Mouse (Mus musculus): ENCODE results near the gene Basp1. TPM values are rescaled to one million over a fixed set of nuclear protein-coding genes. Genes with fewer than 3 reads are reported as not detected.

The Basp1 gene
- total and polyA plus RNA-seq, 3 experiments: 1.8 to 2.4 (median 1.9) TPM

- H3K9ac ChIP-seq (ENCODE audit: low read depth, low read length): no peak overlapping the region
- 91% methylated on average over 8 of the region's 8 CpGs for WGBS
- no peak overlapping the region for H3K27ac ChIP-seq
- H3K79me2 ChIP-seq (replicated peaks; ENCODE audit: control insufficient read depth, insufficient read depth, low read length): no peaks in the 10 kb centered on the region
- intact Hi-C loops (cut with DNase I): loop anchor here (2.0 to 5.0 kb wide), 3 partner anchors 16 to 79 kb away; no protein-coding TSS in a partner anchor
- peaks cover 2% of the 10 kb centered on the region for H3K4me1 ChIP-seq (ENCODE audit: control insufficient read depth, insufficient read depth, low read length)
- no peaks in the 10 kb centered on the region for H3K27me3 ChIP-seq (ENCODE audit: control insufficient read depth, insufficient read depth, low read length)
- H3K4me3 ChIP-seq: no peak overlapping the region
- no peak for TF ChIP-seq EP300 (IDR thresholded peaks at IDR 0.05; ENCODE audit: insufficient read depth, low read depth, low read length)
- TF ChIP-seq CTCF (IDR thresholded peaks at IDR 0.05): no peak
- TF ChIP-seq POLR2A (IDR thresholded peaks at IDR 0.05; ENCODE audit: insufficient read depth, low read depth, low read length): no peak
- DNase-seq: no peak
- no peaks in the 10 kb centered on the region for H3K36me3 ChIP-seq (ENCODE audit: control insufficient read depth, insufficient read depth, low read length)
Observed at GRCm38 (mm10) chr15:25443140-25443790, 29.7 kb upstream of the Basp1 start.

- intact Hi-C loops (cut with DNase I): loop anchor here (1.0 to 5.0 kb wide), 5 partner anchors 17 to 275 kb away; partner anchors contain the start of gene Myo10
Observed at GRCm38 (mm10) chr15:25441868-25442185, 28.3 kb upstream of the Basp1 start.

GRCm38 (mm10) chr15:25440991-25441867, 27.7 kb upstream of the Basp1 start:
- Histone ChIP-seq H3K4me1 (ENCODE audit: control insufficient read depth, insufficient read depth, low read length) (peaks cover 2% of the 10 kb centered on the region), H3K27ac (peak overlapping the region; percentile 77), H3K4me3 (peak overlapping the region; percentile 25), H3K79me2 (replicated peaks; ENCODE audit: control insufficient read depth, insufficient read depth, low read length) (no peaks in the 10 kb centered on the region), H3K36me3 (ENCODE audit: control insufficient read depth, insufficient read depth, low read length) (no peaks in the 10 kb centered on the region), H3K9ac (ENCODE audit: low read depth, low read length) (no peak overlapping the region), H3K27me3 (ENCODE audit: control insufficient read depth, insufficient read depth, low read length) (no peaks in the 10 kb centered on the region)
- peak; percentile 58 to 68 for DNase-seq
- TF ChIP-seq POLR2A (IDR thresholded peaks at IDR 0.05; ENCODE audit: insufficient read depth, low read depth, low read length) (no peak), CTCF (IDR thresholded peaks at IDR 0.05) (peak; percentile 88), EP300 (IDR thresholded peaks at IDR 0.05; ENCODE audit: insufficient read depth, low read depth, low read length) (no peak)
- intact Hi-C loops (cut with DNase I): loop anchor here (1.0 to 5.0 kb wide), 3 partner anchors 81 to 276 kb away; partner anchors contain the start of gene Myo10
- 7% methylated on average over 24 of the region's 24 CpGs for whole genome bisulfite sequencing

More at GRCm38 (mm10) chr15:25441868-25442185, 28.3 kb upstream of the Basp1 start:
- 80% methylated on average over 9 of the region's 9 CpGs for WGBS
- Histone ChIP-seq H3K9ac (ENCODE audit: low read depth, low read length) (no peak overlapping the region), H3K4me3 (no peak overlapping the region), H3K79me2 (replicated peaks; ENCODE audit: control insufficient read depth, insufficient read depth, low read length) (no peaks in the 10 kb centered on the region), H3K36me3 (ENCODE audit: control insufficient read depth, insufficient read depth, low read length) (no peaks in the 10 kb centered on the region), H3K4me1 (ENCODE audit: control insufficient read depth, insufficient read depth, low read length) (peaks cover 2% of the 10 kb centered on the region), H3K27ac (peak overlapping the region; percentile 77), H3K27me3 (ENCODE audit: control insufficient read depth, insufficient read depth, low read length) (no peaks in the 10 kb centered on the region)
- no peak for DNase-seq
- TF ChIP-seq CTCF (IDR thresholded peaks at IDR 0.05) (no peak), POLR2A (IDR thresholded peaks at IDR 0.05; ENCODE audit: insufficient read depth, low read depth, low read length) (no peak), EP300 (IDR thresholded peaks at IDR 0.05; ENCODE audit: insufficient read depth, low read depth, low read length) (no peak)

DNA sequence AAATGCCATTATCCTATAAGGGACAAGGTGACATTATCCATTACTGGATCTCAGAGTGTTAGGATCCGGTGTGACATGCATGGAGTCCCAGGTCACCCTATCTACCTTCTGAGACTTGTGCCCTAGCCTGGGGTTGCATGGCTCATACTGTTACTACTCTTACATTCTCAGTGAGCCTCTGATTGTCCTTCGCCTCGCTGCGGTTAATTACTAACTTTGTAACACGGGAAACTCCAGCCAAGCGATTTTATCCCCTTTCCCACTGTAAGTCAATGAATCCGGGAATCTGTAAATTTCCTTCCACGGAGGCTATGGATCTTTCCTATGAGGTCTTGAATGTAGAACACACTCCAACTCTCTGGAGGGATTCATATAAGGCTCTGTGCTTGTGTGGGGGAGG, 26.8 kb upstream of the Basp1 start:
- no peak for DNase-seq
- H3K79me2 ChIP-seq (replicated peaks; ENCODE audit: control insufficient read depth, insufficient read depth, low read length): no peaks in the 10 kb centered on the region
- H3K36me3 ChIP-seq (ENCODE audit: control insufficient read depth, insufficient read depth, low read length): no peaks in the 10 kb centered on the region
- no peaks in the 10 kb centered on the region for H3K27me3 ChIP-seq (ENCODE audit: control insufficient read depth, insufficient read depth, low read length)
- TF ChIP-seq EP300 (IDR thresholded peaks at IDR 0.05; ENCODE audit: insufficient read depth, low read depth, low read length) (no peak), CTCF (IDR thresholded peaks at IDR 0.05) (no peak), POLR2A (IDR thresholded peaks at IDR 0.05; ENCODE audit: insufficient read depth, low read depth, low read length) (no peak)
- 80% methylated on average over 8 of the region's 8 CpGs for WGBS
- intact Hi-C loops (cut with DNase I): loop anchor here (5.0 kb wide), 1 partner anchor 82 kb away; no protein-coding TSS in a partner anchor
- H3K4me3 ChIP-seq: no peak overlapping the region
- H3K27ac ChIP-seq: no peak overlapping the region
- no peak overlapping the region for H3K9ac ChIP-seq (ENCODE audit: low read depth, low read length)
- H3K4me1 ChIP-seq (ENCODE audit: control insufficient read depth, insufficient read depth, low read length): peaks cover 2% of the 10 kb centered on the region

DNA sequence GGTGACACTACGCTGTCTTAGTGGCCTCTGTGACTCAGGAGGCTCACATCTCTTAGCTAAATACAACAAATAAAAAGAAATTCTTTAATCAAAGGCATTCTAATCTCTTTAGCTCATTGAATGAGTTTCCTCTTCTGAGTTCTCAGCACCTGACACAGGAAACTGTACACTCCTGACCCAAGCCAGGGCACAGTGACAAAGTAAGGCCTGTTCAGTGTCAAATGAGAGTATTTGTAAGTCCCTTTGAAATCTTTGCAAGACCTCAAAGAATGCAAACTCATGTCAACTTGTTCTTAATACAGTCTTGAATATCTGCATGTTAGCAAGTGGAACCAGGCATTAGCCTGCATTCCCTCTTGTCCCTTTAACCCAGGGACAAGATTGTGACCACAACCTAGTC, 18.8 kb upstream of the Basp1 start:
- intact Hi-C loops (cut with DNase I): no loop called here
- Histone ChIP-seq H3K4me1 (ENCODE audit: control insufficient read depth, insufficient read depth, low read length) (no peaks in the 10 kb centered on the region), H3K9ac (ENCODE audit: low read depth, low read length) (no peak overlapping the region), H3K4me3 (no peak overlapping the region), H3K79me2 (replicated peaks; ENCODE audit: control insufficient read depth, insufficient read depth, low read length) (no peaks in the 10 kb centered on the region), H3K27ac (no peak overlapping the region), H3K27me3 (ENCODE audit: control insufficient read depth, insufficient read depth, low read length) (no peaks in the 10 kb centered on the region), H3K36me3 (ENCODE audit: control insufficient read depth, insufficient read depth, low read length) (no peaks in the 10 kb centered on the region)
- DNase-seq: no peak
- WGBS: 53% methylated on average over 1 of the region's 1 CpGs
- no peak for TF ChIP-seq POLR2A (IDR thresholded peaks at IDR 0.05; ENCODE audit: insufficient read depth, low read depth, low read length)
- no peak for TF ChIP-seq EP300 (IDR thresholded peaks at IDR 0.05; ENCODE audit: insufficient read depth, low read depth, low read length)
- TF ChIP-seq CTCF (IDR thresholded peaks at IDR 0.05): no peak
